Mouse (Mus musculus): ENCODE measurements around the gene Tulp1. TPM values are rescaled to one million over a fixed set of nuclear protein-coding genes. Genes with fewer than 3 reads are reported as not detected.
A peak's percentile ranks its signal among the peaks of the same experiment; 100 is the strongest.

The Tulp1 gene
- polyA plus RNA-seq, 1 experiment: 0.25 TPM

DNA sequence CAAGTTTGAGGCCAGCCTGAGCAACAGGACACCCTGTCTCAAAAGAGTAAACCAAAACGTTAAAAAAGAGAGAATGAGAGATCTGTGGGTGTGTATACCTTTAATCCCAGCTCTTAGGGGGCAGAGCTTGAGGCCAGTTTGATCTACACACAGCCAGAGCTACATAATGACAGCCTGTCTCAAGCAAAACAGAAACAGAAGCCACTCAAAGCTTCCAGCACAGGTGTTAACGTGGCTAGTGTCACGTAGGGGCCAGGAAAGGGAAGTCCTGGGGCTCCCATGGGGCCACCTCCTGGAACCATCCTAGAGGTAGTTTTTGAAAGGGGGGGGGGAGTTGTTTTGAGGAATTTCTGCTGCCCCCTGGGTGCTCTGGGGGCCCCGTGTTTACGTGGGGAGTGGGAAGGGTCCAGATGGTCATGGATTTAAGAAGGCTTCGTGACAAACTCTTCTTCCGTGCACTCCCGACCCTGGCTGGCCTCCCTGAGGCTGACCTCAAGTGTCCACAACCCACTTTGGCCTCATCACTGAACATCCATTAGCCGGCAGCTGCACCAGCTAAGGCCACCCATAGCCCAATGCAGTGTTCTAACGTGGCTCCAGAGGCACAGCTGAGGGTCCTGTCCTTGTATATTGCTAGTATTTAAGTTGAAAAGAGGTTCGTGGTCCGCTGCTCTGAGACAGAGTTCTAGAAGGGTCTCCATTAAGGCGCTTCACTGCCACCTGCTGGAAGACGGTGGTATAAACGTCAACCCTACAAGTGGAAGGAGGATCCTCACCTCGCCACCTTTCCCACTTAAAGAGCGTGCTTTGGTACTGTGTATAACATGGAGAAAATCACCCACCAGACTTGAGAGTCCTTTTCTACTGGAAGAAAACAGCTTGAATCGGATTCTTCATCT, 56.5 kb downstream of the Tulp1 start:
- no peaks in the 10 kb centered on the region for H3K36me3 ChIP-seq (ENCODE audit: control insufficient read depth, insufficient read depth, low read length)
- no peak overlapping the region for H3K27ac ChIP-seq (ENCODE audit: insufficient read depth, low read length)
- TF ChIP-seq POLR2A (IDR thresholded peaks at IDR 0.05; ENCODE audit: low read depth, low read length) (no peak), CTCF (IDR thresholded peaks at IDR 0.05; ENCODE audit: extremely low read depth, insufficient read depth, insufficient read length, insufficient replicate concordance) (peak; percentile 72; the same call in 1 of the 2 replicates)
- H3K4me1 ChIP-seq (ENCODE audit: control insufficient read depth, insufficient read depth, insufficient read length): peaks cover 5% of the 10 kb centered on the region
- no peaks in the 10 kb centered on the region for H3K27me3 ChIP-seq (ENCODE audit: control insufficient read depth, insufficient read depth, low read length)
- H3K4me3 ChIP-seq (ENCODE audit: extremely low read depth, insufficient read depth, insufficient read length): no peak overlapping the region
- WGBS: 4% methylated on average over 18 of the region's 18 CpGs
- peak; percentile 71 to 88 for DNase-seq (ENCODE audit: low read depth in 1 of 2, low spot score in 2 of 2)

GRCm38 (mm10) chr17:28305172-28305571, 59.9 kb downstream of the Tulp1 start:
- Histone ChIP-seq H3K4me1 (ENCODE audit: control insufficient read depth, insufficient read depth, insufficient read length) (peaks cover 5% of the 10 kb centered on the region; the same call in 1 of the 2 replicates), H3K36me3 (ENCODE audit: control insufficient read depth, insufficient read depth, low read length) (0 out of 2 replicates have a peak, but pooled peaks cover 2% of the 10 kb centered on the region), H3K27me3 (ENCODE audit: control insufficient read depth, insufficient read depth, low read length) (no peaks in the 10 kb centered on the region), H3K4me3 (ENCODE audit: extremely low read depth, insufficient read depth, insufficient read length) (no peak overlapping the region), H3K27ac (ENCODE audit: insufficient read depth, low read length) (no peak overlapping the region)
- DNase-seq (ENCODE audit: low read depth in 1 of 2, low spot score in 2 of 2): no peak
- 91% methylated on average over 10 of the region's 10 CpGs for WGBS
- TF ChIP-seq POLR2A (IDR thresholded peaks at IDR 0.05; ENCODE audit: low read depth, low read length) (no peak), CTCF (IDR thresholded peaks at IDR 0.05; ENCODE audit: extremely low read depth, insufficient read depth, insufficient read length, insufficient replicate concordance) (no peak)

Other genes with a start within 250 kb of the Tulp1 start
- gene Scube3, start 223.1 kb downstream of the Tulp1 start, polyA plus RNA-seq (2012; rRNA removed): 1.6 and 2.0 TPM in 2 replicates
- gene Zfp523, start 188.1 kb downstream of the Tulp1 start, polyA plus RNA-seq (2012; rRNA removed): 31.0 and 33.2 TPM in 2 replicates
- gene Def6, start 157.4 kb downstream of the Tulp1 start, polyA plus RNA-seq (2012; rRNA removed): 69.7 and 79.0 TPM in 2 replicates
- 23.2 and 28.8 TPM in 2 replicates for gene Ppard, start 132.5 kb downstream of the Tulp1 start, polyA plus RNA-seq (2012; rRNA removed)
- gene Fance, start 51.7 kb downstream of the Tulp1 start, polyA plus RNA-seq (2012; rRNA removed): 17.2 and 19.3 TPM in 2 replicates
- 4,168 and 4,314 TPM in 2 replicates for gene Rpl10a, start 36.8 kb downstream of the Tulp1 start, polyA plus RNA-seq (2012; rRNA removed)
- gene Tead3, start 14.4 kb downstream of the Tulp1 start, polyA plus RNA-seq (2012; rRNA removed): 4.3 and 5.0 TPM in 2 replicates
- gene Fkbp5, start 152.3 kb upstream of the Tulp1 start, polyA plus RNA-seq (2012; rRNA removed): 26.1 and 29.7 TPM in 2 replicates
- 0.25 and 0.32 TPM in 2 replicates for gene Armc12, start 165.6 kb upstream of the Tulp1 start, polyA plus RNA-seq (2012; rRNA removed)
- gene Clpsl2, start 184.2 kb upstream of the Tulp1 start, polyA plus RNA-seq (2012; rRNA removed): not detected in 2 replicates
- 8,275 and 8,966 TPM in 2 replicates for gene Clps, start 195.5 kb upstream of the Tulp1 start, polyA plus RNA-seq (2012; rRNA removed)
- gene Lhfpl5, start 210.4 kb upstream of the Tulp1 start, polyA plus RNA-seq (2012; rRNA removed): not detected in 2 replicates